Mouse (Mus musculus) layer of hippocampus, postnatal 10 days (tissue): ENCODE measurements around the gene Olfr596. TPM values are rescaled to one million over a fixed set of nuclear protein-coding genes. Genes with fewer than 3 reads are reported as not detected.
"Not testable (repeated sequence)": the region's sequence is repeated elsewhere in the genome, so short reads cannot be mapped to it uniquely, and the experiment has no call there.

ENCODE experiments used
- DNase-seq, 2 experiments: peaks; one replicate each; pipeline ENCODE4 v3.0.0; 2021; ENCODE audit warnings: low spot score in 2 of 2
- long read RNA-seq: library from polyadenylated mRNA; stranded (forward); transcript quantifications from one replicate; pipeline ENCODE4 v2.0.0, GENCODE M21; 2023
- microRNA-seq, 2 experiments: library from miRNA; unstranded; fragments of <30 nt; microRNA quantifications; one replicate each; pipeline ENCODE4 v1.2.0; 2021
- total RNA-seq, 2 experiments: library from RNA; stranded (reverse); gene quantifications; 2 replicates each; pipeline ENCODE4 v1.2.3; 2021

Gene Olfr596
- total RNA-seq: not detected
- long read RNA-seq: 0 reads

DNA sequence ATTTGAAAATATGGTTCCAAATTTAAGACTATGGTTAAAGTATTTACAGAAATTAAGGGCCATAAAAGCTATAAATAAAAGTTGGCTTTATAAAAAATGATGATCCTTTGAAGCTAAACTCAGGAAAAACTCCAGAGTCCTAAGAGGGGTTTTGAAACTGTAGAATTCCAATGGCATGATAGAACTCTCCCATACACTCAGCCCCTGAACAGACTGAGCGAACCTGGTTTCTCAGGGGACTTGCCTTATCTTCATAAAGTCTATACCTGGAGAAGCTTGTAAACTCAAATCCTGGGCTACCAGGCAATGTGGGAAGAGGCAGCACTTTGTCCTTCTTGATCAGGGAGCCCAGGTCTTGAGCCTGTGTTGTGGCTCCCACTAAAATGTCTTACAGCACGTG is at the start of gene Olfr596:
Gene Olfr596 (plus strand): TSS at position 301 of the 400 bp plus-strand sequence.
- DNase-seq: not testable (repeated sequence)

GRCm38 (mm10) chr7:103316015-103316414 is 10.6 kb downstream of the Olfr596 start, which contains the start of gene Olfr597:
Gene Olfr597, plus strand, starts transcription at chr7:103316315.
- DNase-seq: not testable (repeated sequence)

DNA sequence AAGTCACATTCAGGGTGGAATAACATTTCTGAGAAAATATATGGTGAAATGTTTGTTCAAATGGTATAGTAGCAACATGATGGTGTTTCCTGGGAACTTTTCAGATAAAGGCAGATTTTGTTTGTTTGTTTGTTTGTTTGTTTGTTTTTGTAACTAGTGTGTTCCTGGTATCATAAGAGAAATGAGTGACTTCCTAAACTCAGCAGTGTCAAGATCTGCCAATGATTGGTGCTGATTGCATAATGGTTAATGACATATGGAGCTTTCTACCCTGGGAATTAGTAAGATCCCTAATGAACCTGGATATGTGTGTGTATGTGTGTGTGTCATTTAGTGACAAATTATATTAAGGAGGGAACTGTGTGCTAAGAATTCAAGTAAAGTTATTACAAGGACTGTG is 17.8 kb downstream of the Olfr596 start, which contains the start of gene Olfr598:
Gene Olfr598 (plus strand): TSS at position 301 of the 400 bp plus-strand sequence.
- no peak for DNase-seq

- no peak for DNase-seq
These were observed 30.2 kb downstream of the Olfr596 start, which contains the start of gene Olfr599 for GRCm38 (mm10) chr7:103335617-103336016. Gene Olfr599, plus strand, starts transcription at chr7:103335917.

GRCm38 (mm10) chr7:103349569-103349968 is 44.1 kb downstream of the Olfr596 start, which contains the start of gene Olfr600:
Gene Olfr600, minus strand, starts transcription at chr7:103349669.
- DNase-seq: no peak

Small RNAs within 50 kb of the gene (microRNA-seq; reads per million reads assigned to microRNA genes)
- gene Gm23550 (0 reads per million in 2 experiments), gene Gm25171 (0 reads per million in 2 experiments)

Other genes with a start within 250 kb of the Olfr596 start
- not detected for gene Olfr584, start 223.8 kb upstream of the Olfr596 start, total RNA-seq
- gene Olfr585, start 207.9 kb upstream of the Olfr596 start, total RNA-seq: not detected
- not detected for gene Olfr586, start 180.0 kb upstream of the Olfr596 start, total RNA-seq
- gene Olfr588-ps1, start 164.8 kb upstream of the Olfr596 start, total RNA-seq: not detected
- not detected for gene Olfr589, start 149.3 kb upstream of the Olfr596 start, total RNA-seq
- gene Olfr591, start 127.3 kb upstream of the Olfr596 start, total RNA-seq: not detected
- not detected for gene Olfr592, start 120.8 kb upstream of the Olfr596 start, total RNA-seq
- gene Olfr593, start 93.8 kb upstream of the Olfr596 start, total RNA-seq: not detected
- not detected for gene Olfr594, start 88.7 kb upstream of the Olfr596 start, total RNA-seq
- gene Usp17ld, start 53.1 kb upstream of the Olfr596 start, total RNA-seq: not detected
- not detected for gene Olfr597, start 10.7 kb downstream of the Olfr596 start, total RNA-seq
- not detected for gene Olfr598, start 17.9 kb downstream of the Olfr596 start, total RNA-seq
- not detected for gene Olfr599, start 30.3 kb downstream of the Olfr596 start, total RNA-seq
- not detected for gene Olfr600, start 44.0 kb downstream of the Olfr596 start, total RNA-seq
- not detected for gene Olfr601, start 57.0 kb downstream of the Olfr596 start, total RNA-seq
- not detected for gene Olfr603, start 80.5 kb downstream of the Olfr596 start, total RNA-seq
- gene Usp17lc, start 109.4 kb downstream of the Olfr596 start, total RNA-seq: not detected
- not detected for gene Olfr605, start 139.8 kb downstream of the Olfr596 start, total RNA-seq
- gene Olfr606, start 143.4 kb downstream of the Olfr596 start, total RNA-seq: not detected
- not detected for gene Olfr607, start 158.5 kb downstream of the Olfr596 start, total RNA-seq
- not detected for gene Olfr608, start 164.2 kb downstream of the Olfr596 start, total RNA-seq
- not detected for gene Olfr609, start 192.4 kb downstream of the Olfr596 start, total RNA-seq
- gene Olfr610, start 206.5 kb downstream of the Olfr596 start, total RNA-seq: not detected
- not detected for gene Olfr611, start 215.2 kb downstream of the Olfr596 start, total RNA-seq
- gene Olfr612, start 237.1 kb downstream of the Olfr596 start, total RNA-seq: not detected
- not detected for gene Olfr613, start 242.4 kb downstream of the Olfr596 start, total RNA-seq